ENCODE assay signal across 15 mouse cellular contexts in genomic region chr12:21180091-21180490, GRCm38 (mm10).
"Had no signal": no experiment of that assay in that cellular context is flagged by ENCODE, and none has a peak within 500 bp of the region (broad histone marks: within the 10 kb centered on the region; RNA-seq: fewer than 3 reads in every experiment).

No protein-coding gene starts in this region.

- H3K4me3 ChIP-seq: layer of hippocampus, adult 2 months; liver, embryonic 15.5 days; megakaryocyte, embryonic 14.5 days had no signal

- H3K27ac ChIP-seq: kidney, postnatal 0 days; layer of hippocampus, adult 2 months; liver, embryonic 15.5 days; macrophage had no signal

- H3K9me3 ChIP-seq: liver, embryonic 15.5 days; megakaryocyte, embryonic 14.5 days had no signal

- H3K27me3 ChIP-seq: liver, embryonic 15.5 days; megakaryocyte, embryonic 14.5 days had no signal

- H3K36me3 ChIP-seq: liver, embryonic 15.5 days had no signal

- H3K4me2 ChIP-seq: liver, embryonic 15.5 days; midbrain, embryonic 11.5 days had no signal

- ATAC-seq: intestine, postnatal 0 days had no signal

- DNase-seq: kidney, adult 2 months; kidney, postnatal 25 days; layer of hippocampus, adult 9-11 months; lung, adult 2 months; lung, postnatal 14 days; midbrain, embryonic 14.5 days; thymus, adult 18-20 months; thymus, postnatal 14 days had no signal

- H3K9ac ChIP-seq: liver, embryonic 15.5 days had no signal
